In genomic region chr11:22900041-22900440, GRCm38 (mm10) we compare ENCODE assay signal across 28 mouse cellular contexts. TPM values are rescaled to one million over a fixed set of nuclear protein-coding genes. Genes with fewer than 3 reads are reported as not detected.
DNase-seq lines count a peak whose midpoint lies in the region; ATAC-seq and TF ChIP-seq lines count a peak whose summit lies in the region.
"Had no signal": no experiment of that assay in that cellular context is flagged by ENCODE, and none has a peak within 500 bp of the region (broad histone marks: within the 10 kb centered on the region; RNA-seq: fewer than 3 reads in every experiment).

No protein-coding gene starts in this region.

- ATAC-seq in CD4-positive, CD25-positive, alpha-beta regulatory T cell, adult 4 months, result peak; percentile 15
- ATAC-seq: forebrain, embryonic 14.5 days; forebrain, postnatal 0 days; hindbrain, postnatal 0 days; intestine, postnatal 0 days; Patski had no signal

- H3K4me3 ChIP-seq in ES-E14 (ENCODE audit: insufficient read depth in 1 of 2, low read depth in 1 of 2, low read length in 2 of 2, poor library complexity in 1 of 2, severe bottlenecking in 1 of 2), result no peak overlapping the region
- H3K4me3 ChIP-seq: embryonic facial prominence, embryonic 12.5 days; embryonic facial prominence, embryonic 15.5 days; heart, adult 2 months; heart, embryonic 10.5 days; heart, embryonic 13.5 days had no signal

- DNase-seq in ES-E14 (ENCODE audit: low read depth, low spot score) (peak; percentile 9), ZHBTc4 (ENCODE audit: low read depth, low spot score) (peak; percentile 63)
- DNase-seq in induced T-regulatory cell, adult 2 months (ENCODE audit: low read depth), result peak; percentile 37
- DNase-seq in T-cell, adult 2 months (ENCODE audit: low spot score), result no peak
- DNase-seq in thymus, postnatal 36 days, result no peak
- no peak for DNase-seq in kidney, adult 11 months
- no peak for DNase-seq in cerebellum, adult 11 months
- DNase-seq: adrenal gland, adult 2 months; adrenal gland, postnatal 14 days; cerebellum, adult 2 months; cerebellum, adult 9-11 months; cerebellum, postnatal 25 days; forebrain, postnatal 0 days; gastrocnemius, postnatal 25 days; heart, adult 2 months; heart, postnatal 14 days; heart, postnatal 4 days; kidney, adult 8-10 months had no signal

- in situ Hi-C loops in ES-E14 (cut with MboI; ENCODE audit: low sequenced_read_pairs in 2 of 2, unreplicated experiment in 2 of 2), result no loop called here

- H3K9ac ChIP-seq in ES-E14 (ENCODE audit: insufficient read depth, low read depth, low read length, poor library complexity, severe bottlenecking), result no peak overlapping the region
- H3K9ac ChIP-seq: embryonic facial prominence, embryonic 12.5 days; embryonic facial prominence, embryonic 15.5 days; forebrain, postnatal 0 days; heart, embryonic 13.5 days; hindbrain, embryonic 14.5 days had no signal

- no peaks in the 10 kb centered on the region; the same call in 1 of the 2 replicates for H3K9me3 ChIP-seq in ES-E14 (ENCODE audit: control insufficient read depth, insufficient read depth, low read depth, low read length)
- H3K9me3 ChIP-seq: embryonic facial prominence, embryonic 12.5 days; embryonic facial prominence, embryonic 15.5 days; heart, embryonic 10.5 days; heart, embryonic 13.5 days had no signal

- peaks cover 0 to 7% of the 10 kb centered on the region in 2 experiments; a peak in 2 of 4 replicates for H3K4me1 ChIP-seq in ES-E14 (ENCODE audit: control insufficient read depth in 2 of 2, insufficient read depth in 2 of 2, low read length in 2 of 2, poor library complexity in 1 of 2)
- H3K4me1 ChIP-seq: embryonic facial prominence, embryonic 12.5 days; embryonic facial prominence, embryonic 15.5 days; heart, embryonic 10.5 days; heart, embryonic 13.5 days had no signal

- H3K36me3 ChIP-seq in ES-E14 (ENCODE audit: control insufficient read depth, insufficient read depth, low read length, poor library complexity, severe bottlenecking), result no peaks in the 10 kb centered on the region

- H3K27ac ChIP-seq in ES-E14 (ENCODE audit: insufficient read depth, low read depth, low read length, poor library complexity, severe bottlenecking), result no peak overlapping the region
- H3K27ac ChIP-seq: embryonic facial prominence, embryonic 12.5 days; embryonic facial prominence, embryonic 15.5 days; heart, adult 2 months; heart, embryonic 10.5 days; heart, embryonic 13.5 days; hindbrain, embryonic 14.5 days; hindbrain, postnatal 0 days had no signal

TF ChIP-seq in ES-E14, 5 proteins besides CTCF, POLR2A, EP300 and RAD21:
- no peak for TF ChIP-seq ZNF384 (IDR thresholded peaks at IDR 0.05; ENCODE audit: low read depth, low read length)
- no peak for TF ChIP-seq MAFK (IDR thresholded peaks at IDR 0.05; ENCODE audit: insufficient read depth, low read depth, low read length)
- no peak for TF ChIP-seq ZC3H11A (IDR thresholded peaks at IDR 0.05; ENCODE audit: borderline replicate concordance, low read depth, low read length)

RNA-seq across cellular contexts. Expression of gene B3gnt2, which starts 39.3 kb away (rescaled TPM):
- polyA plus RNA-seq in CD4-positive, CD25-positive, alpha-beta regulatory T cell, adult 4 months (2017; shearing (Covaris generic)), result 10 to 100 TPM in 1 of 2 experiments, 1 to 10 TPM in 1; 7.0 to 16.4 TPM
- 25.7 and 52.9 TPM in 2 replicates for total RNA-seq in ES-E14 (2012; rRNA removed)

Comparison
In these comparisons a context has a peak if more than half of its experiments do, and no peak if none do; other contexts are left out.
1. DNase-seq: peak in ES-E14 (single experiment), ZHBTc4 (single experiment) and induced T-regulatory cell, adult 2 months (single experiment); none in T-cell, adult 2 months (single experiment), thymus, postnatal 36 days (0 of 2), kidney, adult 11 months (single experiment) and cerebellum, adult 11 months (single experiment).